Mouse (Mus musculus): Measurements from ENCODE around the gene Nkapd1. TPM values are rescaled to one million over a fixed set of nuclear protein-coding genes. Genes with fewer than 3 reads are reported as not detected.

The Nkapd1 gene
- polyA plus RNA-seq, 1 experiment from 2014 or later = 20.1 TPM

GRCm38 (mm10) chr9:50592955-50593354, 24.3 kb downstream of the Nkapd1 start:
- WGBS = 84% methylated on average over 9 of the region's 9 CpGs
- Histone ChIP-seq H3K9ac (ENCODE audit: low read depth, low read length) (no peak overlapping the region), H3K36me3 (ENCODE audit: control insufficient read depth, insufficient read depth, low read length) (peaks cover 20% of the 10 kb centered on the region), H3K4me3 (ENCODE audit: low read depth, low read length) (no peak overlapping the region), H3K4me1 (replicated peaks; ENCODE audit: control insufficient read depth, insufficient read depth, low read length) (no peaks in the 10 kb centered on the region), H3K9me3 (ENCODE audit: control insufficient read depth, low read length) (no peaks in the 10 kb centered on the region), H3K4me2 (no peak overlapping the region), H3K27me3 (replicated peaks; ENCODE audit: control insufficient read depth, insufficient read depth, low read length) (no peaks in the 10 kb centered on the region), H3K27ac (ENCODE audit: low read depth, low read length) (no peak overlapping the region)
- DNase-seq (ENCODE audit: low spot score) = no peak
- ATAC-seq (replicated peaks; ENCODE audit: low FRiP score) = no peak

GRCm38 (mm10) chr9:50590856-50591518, 26.3 kb downstream of the Nkapd1 start:
- no peak overlapping the region for H3K4me2 ChIP-seq
- H3K27ac ChIP-seq (ENCODE audit: low read depth, low read length) = no peak overlapping the region
- no peaks in the 10 kb centered on the region for H3K27me3 ChIP-seq (replicated peaks; ENCODE audit: control insufficient read depth, insufficient read depth, low read length)
- H3K4me3 ChIP-seq (ENCODE audit: low read depth, low read length) = no peak overlapping the region
- peaks cover 4% of the 10 kb centered on the region; the same call in 1 of the 2 replicates for H3K36me3 ChIP-seq (ENCODE audit: control insufficient read depth, insufficient read depth, low read length)
- no peak overlapping the region for H3K9ac ChIP-seq (ENCODE audit: low read depth, low read length)
- H3K4me1 ChIP-seq (replicated peaks; ENCODE audit: control insufficient read depth, insufficient read depth, low read length) = no peaks in the 10 kb centered on the region
- ATAC-seq (replicated peaks; ENCODE audit: low FRiP score) (no peak), DNase-seq (ENCODE audit: low spot score) (no peak)
- 69% methylated on average over 10 of the region's 10 CpGs for WGBS
- H3K9me3 ChIP-seq (ENCODE audit: control insufficient read depth, low read length) = no peaks in the 10 kb centered on the region

GRCm38 (mm10) chr9:50586955-50587354, 30.3 kb downstream of the Nkapd1 start:
- H3K9me3 ChIP-seq (ENCODE audit: control insufficient read depth, low read length) = no peaks in the 10 kb centered on the region
- no peaks in the 10 kb centered on the region for H3K36me3 ChIP-seq (ENCODE audit: control insufficient read depth, insufficient read depth, low read length)
- H3K9ac ChIP-seq (ENCODE audit: low read depth, low read length) = no peak overlapping the region
- no peaks in the 10 kb centered on the region for H3K27me3 ChIP-seq (replicated peaks; ENCODE audit: control insufficient read depth, insufficient read depth, low read length)
- H3K4me1 ChIP-seq (replicated peaks; ENCODE audit: control insufficient read depth, insufficient read depth, low read length) = no peaks in the 10 kb centered on the region
- H3K4me2 ChIP-seq = no peak overlapping the region
- WGBS = 68% methylated on average over 4 of the region's 4 CpGs
- ATAC-seq (replicated peaks; ENCODE audit: low FRiP score) (no peak), DNase-seq (ENCODE audit: low spot score) (no peak)
- no peak overlapping the region for H3K4me3 ChIP-seq (ENCODE audit: low read depth, low read length)
- H3K27ac ChIP-seq (ENCODE audit: low read depth, low read length) = no peak overlapping the region

DNA sequence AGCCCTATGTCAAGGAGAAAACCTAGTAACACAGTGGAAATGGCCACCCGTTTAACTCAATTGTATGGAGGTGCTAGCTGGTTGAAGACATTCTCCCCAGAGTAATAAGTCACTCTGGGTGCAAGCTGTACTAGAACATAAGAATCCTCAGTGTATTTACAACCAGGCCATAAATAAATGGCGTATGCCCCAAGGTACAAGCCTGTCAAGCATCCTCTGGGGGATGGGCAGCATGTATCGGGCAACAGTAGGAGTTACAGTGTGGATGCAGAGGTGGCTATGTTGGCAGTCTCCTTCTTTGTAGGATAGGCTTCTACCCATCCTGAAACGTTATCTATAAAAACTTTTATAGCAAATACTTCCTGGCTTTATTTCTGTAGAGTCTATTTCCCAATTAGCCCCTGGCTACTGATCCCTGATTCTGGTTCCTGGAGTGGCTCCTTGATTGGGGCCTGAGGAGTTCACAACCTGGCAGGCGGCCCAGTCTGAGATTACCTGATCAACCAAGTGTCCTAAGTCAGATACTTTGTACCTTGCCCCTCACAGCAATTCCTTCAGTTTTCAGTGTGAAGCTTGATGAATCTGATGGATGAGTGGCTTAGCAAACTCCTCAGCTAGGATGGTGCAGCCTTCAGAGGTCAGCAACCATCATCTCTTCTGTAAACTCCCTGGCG, 32.0 kb downstream of the Nkapd1 start:
- Histone ChIP-seq H3K4me3 (ENCODE audit: low read depth, low read length) (no peak overlapping the region), H3K9ac (ENCODE audit: low read depth, low read length) (no peak overlapping the region), H3K27me3 (replicated peaks; ENCODE audit: control insufficient read depth, insufficient read depth, low read length) (no peaks in the 10 kb centered on the region), H3K9me3 (ENCODE audit: control insufficient read depth, low read length) (no peaks in the 10 kb centered on the region), H3K4me1 (replicated peaks; ENCODE audit: control insufficient read depth, insufficient read depth, low read length) (no peaks in the 10 kb centered on the region), H3K4me2 (no peak overlapping the region), H3K27ac (ENCODE audit: low read depth, low read length) (no peak overlapping the region), H3K36me3 (ENCODE audit: control insufficient read depth, insufficient read depth, low read length) (no peaks in the 10 kb centered on the region)
- ATAC-seq (replicated peaks; ENCODE audit: low FRiP score) = no peak
- DNase-seq (ENCODE audit: low spot score) = no peak
- WGBS = 79% methylated on average over 6 of the region's 6 CpGs

GRCm38 (mm10) chr9:50580370-50580769, 36.9 kb downstream of the Nkapd1 start:
- DNase-seq (ENCODE audit: low spot score) (no peak), ATAC-seq (replicated peaks; ENCODE audit: low FRiP score) (no peak)
- no peak overlapping the region for H3K27ac ChIP-seq (ENCODE audit: low read depth, low read length)
- WGBS = 38% methylated on average over 4 of the region's 4 CpGs
- H3K4me1 ChIP-seq (replicated peaks; ENCODE audit: control insufficient read depth, insufficient read depth, low read length) = no peaks in the 10 kb centered on the region
- H3K9me3 ChIP-seq (ENCODE audit: control insufficient read depth, low read length) = no peaks in the 10 kb centered on the region
- no peaks in the 10 kb centered on the region for H3K27me3 ChIP-seq (replicated peaks; ENCODE audit: control insufficient read depth, insufficient read depth, low read length)
- no peak overlapping the region for H3K9ac ChIP-seq (ENCODE audit: low read depth, low read length)
- H3K4me3 ChIP-seq (ENCODE audit: low read depth, low read length) = no peak overlapping the region
- H3K36me3 ChIP-seq (ENCODE audit: control insufficient read depth, insufficient read depth, low read length) = no peaks in the 10 kb centered on the region
- H3K4me2 ChIP-seq = no peak overlapping the region

GRCm38 (mm10) chr9:50569599-50570525, 47.4 kb downstream of the Nkapd1 start:
- Histone ChIP-seq H3K9ac (ENCODE audit: low read depth, low read length) (no peak overlapping the region), H3K27me3 (replicated peaks; ENCODE audit: control insufficient read depth, insufficient read depth, low read length) (no peaks in the 10 kb centered on the region), H3K4me3 (ENCODE audit: low read depth, low read length) (no peak overlapping the region), H3K4me1 (replicated peaks; ENCODE audit: control insufficient read depth, insufficient read depth, low read length) (no peaks in the 10 kb centered on the region), H3K27ac (ENCODE audit: low read depth, low read length) (no peak overlapping the region), H3K4me2 (no peak overlapping the region), H3K36me3 (ENCODE audit: control insufficient read depth, insufficient read depth, low read length) (no peaks in the 10 kb centered on the region), H3K9me3 (ENCODE audit: control insufficient read depth, low read length) (no peaks in the 10 kb centered on the region)
- ATAC-seq (replicated peaks; ENCODE audit: low FRiP score) = no peak
- WGBS = 71% methylated on average over 10 of the region's 10 CpGs
- no peak for DNase-seq (ENCODE audit: low spot score)

- Histone ChIP-seq H3K4me2 (no peak overlapping the region), H3K27me3 (replicated peaks; ENCODE audit: control insufficient read depth, insufficient read depth, low read length) (no peaks in the 10 kb centered on the region), H3K36me3 (ENCODE audit: control insufficient read depth, insufficient read depth, low read length) (no peaks in the 10 kb centered on the region), H3K4me1 (replicated peaks; ENCODE audit: control insufficient read depth, insufficient read depth, low read length) (no peaks in the 10 kb centered on the region), H3K27ac (ENCODE audit: low read depth, low read length) (no peak overlapping the region), H3K4me3 (ENCODE audit: low read depth, low read length) (no peak overlapping the region), H3K9me3 (ENCODE audit: control insufficient read depth, low read length) (no peaks in the 10 kb centered on the region), H3K9ac (ENCODE audit: low read depth, low read length) (no peak overlapping the region)
- DNase-seq (ENCODE audit: low spot score) (no peak), ATAC-seq (replicated peaks; ENCODE audit: low FRiP score) (no peak)
- 82% methylated on average over 2 of the region's 2 CpGs for WGBS
These were observed 49.4 kb downstream of the Nkapd1 start for GRCm38 (mm10) chr9:50567881-50568280.

- no peak for DNase-seq (ENCODE audit: low spot score)
- H3K4me3 ChIP-seq (ENCODE audit: low read depth, low read length) = no peak overlapping the region
These were observed 49.9 kb downstream of the Nkapd1 start for GRCm38 (mm10) chr9:50567372-50567771.

More at GRCm38 (mm10) chr9:50567372-50567771, 49.9 kb downstream of the Nkapd1 start:
- Histone ChIP-seq H3K27ac (ENCODE audit: low read depth, low read length) (no peak overlapping the region), H3K27me3 (replicated peaks; ENCODE audit: control insufficient read depth, insufficient read depth, low read length) (no peaks in the 10 kb centered on the region), H3K4me1 (replicated peaks; ENCODE audit: control insufficient read depth, insufficient read depth, low read length) (no peaks in the 10 kb centered on the region), H3K36me3 (ENCODE audit: control insufficient read depth, insufficient read depth, low read length) (no peaks in the 10 kb centered on the region), H3K9ac (ENCODE audit: low read depth, low read length) (no peak overlapping the region), H3K9me3 (ENCODE audit: control insufficient read depth, low read length) (no peaks in the 10 kb centered on the region), H3K4me2 (no peak overlapping the region)
- no peak for ATAC-seq (replicated peaks; ENCODE audit: low FRiP score)
- WGBS = 75% methylated on average over 4 of the region's 4 CpGs
